Mouse (Mus musculus) urinary bladder, adult 2 months (tissue): ENCODE measurements around the gene Cntnap2. TPM values are rescaled to one million over a fixed set of nuclear protein-coding genes. Genes with fewer than 3 reads are reported as not detected.
A peak's percentile ranks its signal among the peaks of the same experiment; 100 is the strongest.

Experiments
- DNase-seq: peaks from one replicate; pipeline ENCODE4 v3.0.0; 2022; ENCODE audit warnings: low spot score
- polyA plus RNA-seq: library from polyadenylated mRNA; depleted of rRNA; stranded (reverse); fragments of >200 nt; gene quantifications from 2 replicates; pipeline ENCODE4 v1.2.3, GENCODE M21; 2012; rRNA removed

Gene Cntnap2
- 18.0 and 23.6 TPM in 2 replicates for polyA plus RNA-seq

DNA sequence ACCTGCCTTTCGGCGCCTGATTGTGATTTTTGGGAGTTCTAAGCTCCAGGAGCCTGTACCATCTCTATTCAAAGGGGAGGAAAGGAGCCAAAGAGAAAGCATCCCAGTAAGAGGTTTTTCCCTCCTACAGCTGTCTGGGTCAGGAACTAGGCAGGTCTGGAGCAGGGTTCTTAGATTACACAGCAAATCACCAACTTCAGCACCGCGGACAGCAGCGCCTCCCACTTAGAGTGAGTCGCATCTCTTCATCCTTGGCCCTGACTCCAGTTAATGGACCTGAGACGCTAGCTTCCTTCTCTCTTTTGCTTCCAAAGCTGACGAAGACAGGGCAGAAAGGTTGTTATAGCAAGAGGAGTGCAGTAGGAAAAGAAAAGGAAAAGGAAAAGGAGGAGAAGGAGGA is at the start of gene Cntnap2:
Cntnap2 (plus strand) TSS at position 267 of the 400 bp plus-strand sequence.
- DNase-seq: no peak

DNA sequence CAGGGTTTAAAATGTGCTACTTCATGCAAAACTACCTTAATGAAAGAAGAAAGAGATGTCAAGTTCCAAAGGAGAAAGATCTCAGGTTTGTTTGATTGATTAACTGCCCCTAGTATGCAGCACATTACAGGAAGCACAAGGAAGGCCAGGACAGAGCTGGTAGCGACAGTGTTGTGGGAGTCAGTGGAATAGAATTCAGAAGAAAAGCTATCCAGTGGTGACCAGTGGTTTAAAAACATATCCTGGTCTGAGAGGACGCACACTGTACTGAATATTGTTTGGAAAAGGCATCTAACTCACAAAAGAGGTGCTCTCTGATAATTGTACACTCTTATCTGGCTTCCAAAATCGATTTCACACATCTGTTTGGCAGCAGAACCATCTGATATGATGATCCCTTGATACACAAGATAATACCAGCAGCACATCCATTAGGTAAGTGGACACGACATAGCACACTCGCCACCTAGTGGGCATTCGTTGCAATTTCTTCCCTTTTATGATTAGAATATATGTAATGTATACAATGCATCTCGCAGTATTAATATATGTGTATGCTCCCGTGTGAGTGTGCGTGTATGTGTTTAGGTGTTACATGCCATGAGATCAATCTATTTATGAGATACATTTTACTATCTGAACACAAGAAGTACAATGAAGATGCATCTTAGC is 33.0 kb upstream of the Cntnap2 start:
- DNase-seq: no peak

DNA sequence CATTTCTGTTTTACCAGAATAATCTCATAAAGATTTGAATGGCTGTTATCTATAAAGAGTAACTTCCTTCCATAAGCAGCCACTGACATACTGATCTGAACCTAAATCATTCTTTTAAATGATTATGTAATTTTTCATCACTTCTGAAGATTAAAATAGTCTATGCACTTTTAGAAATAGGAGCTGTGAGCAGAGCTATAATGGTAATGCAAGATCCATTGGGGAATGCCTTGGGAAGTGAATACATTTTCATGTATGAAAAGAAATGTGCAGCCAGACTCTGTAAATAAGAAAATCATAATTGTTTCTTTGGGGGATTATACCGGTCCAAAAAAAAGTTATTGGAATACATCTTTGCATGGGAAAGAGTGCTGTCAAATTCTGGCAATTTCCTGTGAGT is 19.7 kb upstream of the Cntnap2 start:
- no peak for DNase-seq

DNA sequence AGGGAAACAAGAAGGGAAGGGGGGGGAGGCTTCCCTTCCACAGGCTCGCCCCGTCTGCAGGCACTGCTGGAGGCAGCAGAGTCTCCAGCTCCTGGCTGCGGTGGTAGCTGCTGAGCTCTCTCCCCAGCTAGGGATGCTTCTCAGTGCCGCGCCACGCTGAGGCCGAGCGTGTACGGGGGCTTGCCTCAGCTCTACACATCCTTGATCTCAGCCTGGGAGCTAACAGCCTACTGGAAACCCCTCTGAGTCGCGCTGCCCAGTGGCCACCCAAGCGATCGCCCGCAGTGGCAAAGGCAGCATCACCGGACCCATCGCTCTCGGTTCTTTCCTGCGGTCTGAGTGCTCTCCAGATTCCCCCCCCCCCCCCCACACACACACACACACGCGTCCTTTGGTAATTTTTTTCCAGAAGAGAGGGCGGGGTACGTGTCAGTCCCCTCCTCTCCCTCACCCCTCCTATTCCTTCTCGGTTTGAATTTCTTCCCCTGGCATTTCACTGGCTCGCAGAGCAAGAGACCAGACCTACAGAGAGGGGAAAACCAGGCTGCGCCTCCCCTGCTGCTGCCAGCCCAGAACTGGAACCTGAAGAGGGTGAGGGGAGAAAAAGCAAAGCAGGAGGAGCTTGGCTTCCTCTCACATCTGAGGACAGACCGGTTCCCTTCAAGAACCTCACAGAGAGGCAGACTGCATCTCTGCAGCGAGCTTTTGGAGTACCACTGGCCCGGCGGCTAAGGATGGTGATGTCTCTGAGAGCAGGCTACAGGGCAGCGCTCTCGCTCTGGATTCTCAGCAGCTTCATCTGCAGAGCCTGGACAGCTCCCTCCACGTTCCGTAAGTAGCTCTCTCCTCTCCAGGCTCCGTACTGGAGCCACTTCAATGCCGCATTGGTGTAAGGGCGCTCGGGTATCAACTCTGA is 657 bp downstream of the Cntnap2 start:
- DNase-seq: no peak

DNA sequence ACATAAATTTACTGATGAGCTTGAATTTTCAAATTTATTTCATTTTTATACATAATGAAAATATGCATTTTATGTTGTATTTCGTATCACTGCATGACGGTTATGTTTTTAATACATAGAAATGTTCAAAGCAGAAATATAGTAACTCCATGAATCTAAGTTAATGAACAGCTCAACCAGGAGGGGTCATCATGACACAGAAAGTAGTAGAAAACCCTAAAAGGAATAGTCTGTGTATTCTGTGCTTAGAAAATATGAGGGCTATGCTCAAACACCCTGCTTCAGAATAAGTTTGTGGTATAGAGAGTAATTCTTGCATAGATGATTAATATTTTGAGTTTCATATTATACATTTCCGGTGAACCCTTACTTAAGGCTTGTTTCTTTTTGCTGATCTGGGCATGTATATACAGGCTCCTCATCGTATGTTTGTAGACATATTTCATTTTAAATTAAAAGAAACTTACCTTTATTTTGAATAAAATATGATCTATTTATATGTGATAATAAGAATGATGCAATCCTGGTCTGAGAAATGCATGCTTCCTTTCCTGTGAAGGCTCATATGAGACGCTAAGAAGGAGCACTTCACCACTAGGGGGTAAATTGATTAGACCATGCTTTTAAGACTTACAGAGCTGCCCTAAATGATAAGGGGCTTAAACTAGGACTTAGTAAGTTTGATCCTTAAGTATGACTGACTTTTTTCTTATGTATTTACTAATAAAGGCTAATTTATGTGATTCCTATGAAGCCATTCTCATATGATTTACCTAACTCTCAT is 3.2 kb downstream of the Cntnap2 start:
- no peak for DNase-seq

DNA sequence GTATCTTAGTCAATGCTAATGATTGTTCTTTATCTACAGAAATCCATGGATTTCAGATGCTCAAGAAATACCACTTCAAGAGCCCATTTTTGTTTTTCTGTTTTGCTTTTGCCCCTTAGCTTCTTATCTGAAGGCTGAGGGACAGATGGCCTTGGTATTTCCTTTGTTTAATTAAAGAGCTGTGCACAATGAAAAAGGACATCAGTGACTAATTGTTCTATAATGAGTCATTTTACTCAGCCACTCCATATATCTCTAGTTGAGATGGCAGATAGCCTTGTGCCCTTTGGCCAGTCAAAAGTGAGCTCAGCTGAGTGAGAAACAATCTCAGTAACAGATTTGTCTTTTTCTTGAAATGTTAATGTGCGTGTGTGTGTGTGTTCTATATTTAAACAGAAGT is 29.1 kb downstream of the Cntnap2 start:
- DNase-seq: no peak

DNA sequence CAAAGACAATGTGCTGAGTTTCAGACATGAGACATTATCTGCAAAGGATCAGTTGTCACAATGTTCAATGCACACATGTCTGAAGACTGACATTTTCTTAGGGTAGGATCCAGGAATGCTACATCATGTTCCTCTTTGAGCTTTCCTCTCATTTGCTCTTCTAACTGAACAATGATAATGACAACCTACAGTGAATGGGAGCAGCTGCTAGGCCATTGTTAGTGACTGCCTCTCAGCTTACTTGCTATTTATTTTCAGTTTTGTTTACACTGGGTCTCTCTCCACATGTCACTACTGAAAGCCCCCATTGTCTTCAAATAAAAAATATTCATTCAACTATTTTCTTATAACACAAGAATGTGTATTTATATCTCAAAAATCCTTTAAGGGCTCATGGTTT is 54.5 kb downstream of the Cntnap2 start:
- DNase-seq: no peak

DNA sequence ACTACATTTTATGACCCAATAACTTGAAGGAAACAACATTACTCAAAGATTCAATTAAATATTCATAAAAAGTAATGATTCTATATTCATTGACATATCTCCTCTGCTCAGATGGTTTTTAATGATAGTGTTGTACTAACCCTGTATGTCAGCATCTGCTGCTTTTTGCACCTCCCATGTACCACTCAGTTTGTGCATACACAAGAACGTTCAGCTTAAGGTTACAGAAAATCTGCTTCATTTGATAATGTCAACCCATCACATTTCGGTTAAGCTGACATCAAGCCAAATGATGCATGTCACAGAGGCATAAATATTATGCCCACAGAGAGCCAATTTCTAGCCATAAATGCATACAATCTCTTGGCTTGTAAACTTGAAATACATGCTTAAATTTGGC is 85.7 kb downstream of the Cntnap2 start:
- DNase-seq: no peak

- DNase-seq: no peak
Measured at GRCm38 (mm10) chr6:45205039-45205438, 145.9 kb downstream of the Cntnap2 start.

DNA sequence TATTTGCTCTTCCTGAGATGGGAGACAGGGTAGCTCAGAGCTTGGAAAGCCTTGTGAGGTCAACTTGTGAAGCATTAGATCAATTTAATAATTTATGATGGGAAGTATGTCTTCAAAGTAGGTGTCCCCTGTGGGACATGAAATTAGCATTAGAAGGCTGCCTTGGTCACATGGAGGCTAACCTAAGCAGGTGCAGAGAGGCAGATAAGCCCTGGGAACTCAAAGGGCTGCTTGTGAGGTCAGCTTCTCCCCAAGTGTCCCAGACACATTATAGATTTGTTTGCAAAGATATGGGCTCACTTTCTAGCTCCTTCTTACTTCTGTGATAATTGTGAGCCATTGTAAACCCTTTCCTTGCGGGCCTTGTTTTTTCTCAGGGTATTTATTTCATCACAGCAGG is 155.2 kb downstream of the Cntnap2 start:
- DNase-seq: no peak

- DNase-seq: no peak
Measured at GRCm38 (mm10) chr6:45229002-45229401, 169.8 kb downstream of the Cntnap2 start.

DNA sequence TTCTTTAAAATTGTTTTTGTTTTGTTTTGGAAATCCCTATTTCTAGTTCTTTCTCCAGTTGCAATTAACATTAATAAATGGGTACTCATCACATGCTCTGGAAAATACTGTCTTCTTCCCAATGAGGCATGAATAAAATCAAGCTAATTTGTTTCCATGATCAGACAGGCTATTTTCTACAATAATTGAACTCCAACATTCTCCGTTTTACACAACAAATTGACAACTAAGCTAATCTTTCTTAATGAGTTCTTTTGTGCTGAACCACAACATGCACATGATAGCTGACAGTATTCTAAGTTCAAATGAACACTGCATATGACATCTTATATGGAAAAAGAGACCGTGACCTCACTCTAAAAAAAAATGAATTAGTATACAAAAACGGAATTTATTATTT is 173.4 kb downstream of the Cntnap2 start:
- no peak for DNase-seq

GRCm38 (mm10) chr6:45236531-45236930 is 177.4 kb downstream of the Cntnap2 start:
- no peak for DNase-seq

DNA sequence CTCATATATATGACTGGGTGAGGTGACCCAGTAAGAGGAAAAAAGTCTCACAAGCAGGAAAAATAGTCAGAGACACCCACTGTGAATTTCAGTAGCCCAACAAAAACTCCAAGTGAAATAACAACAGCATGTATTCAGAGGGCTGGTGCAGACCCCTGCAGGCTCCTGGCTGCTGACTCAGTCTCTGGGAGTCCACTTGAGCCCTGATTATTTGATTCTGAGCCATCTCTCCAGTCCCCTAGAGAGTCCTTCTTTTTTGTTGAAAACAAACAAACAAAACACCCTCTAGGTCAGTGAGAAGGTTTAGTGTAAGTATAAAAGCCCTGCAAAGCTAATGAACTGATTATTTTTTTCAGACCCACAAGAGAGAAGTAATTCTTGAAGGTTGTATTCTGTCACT is 179.0 kb downstream of the Cntnap2 start:
- DNase-seq: no peak

DNA sequence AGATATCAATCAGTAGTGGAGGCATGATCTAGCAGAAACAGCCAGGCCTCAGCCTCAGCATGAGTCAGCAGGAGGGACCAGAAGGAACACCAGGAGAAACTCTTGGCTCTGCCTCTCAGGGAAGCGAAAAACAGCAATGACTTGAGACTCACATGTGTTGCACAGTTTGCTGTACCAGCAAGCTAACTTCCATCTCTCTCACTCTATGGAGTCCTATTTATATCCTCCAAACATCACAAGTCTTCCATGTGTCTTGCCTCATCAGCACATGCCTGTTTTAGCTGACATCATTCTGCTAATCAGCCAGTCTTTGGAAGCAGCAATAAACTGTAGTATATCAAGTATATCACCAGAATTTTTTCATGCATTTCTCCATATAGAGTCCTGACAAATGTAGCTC is 182.1 kb downstream of the Cntnap2 start:
- DNase-seq: no peak

DNA sequence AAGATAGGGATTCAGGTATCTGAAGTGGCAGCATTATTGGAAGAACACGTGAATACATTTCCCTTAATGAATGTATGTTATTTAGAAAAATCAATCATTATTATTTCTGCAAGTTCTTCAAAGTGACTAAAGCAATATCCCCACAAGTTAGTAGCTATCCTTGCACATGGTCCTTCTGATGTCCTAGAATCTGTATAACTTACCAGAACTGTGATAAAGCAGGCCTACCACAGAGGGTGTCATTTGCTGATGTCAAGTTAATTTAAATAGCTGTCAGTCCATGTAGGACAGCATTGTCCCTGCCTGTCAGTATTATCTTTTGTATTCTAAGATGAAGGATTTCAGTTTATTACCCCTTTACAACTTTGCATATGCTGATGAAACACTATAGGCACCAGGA is 185.5 kb downstream of the Cntnap2 start:
- DNase-seq: no peak

- no peak for DNase-seq
Measured at GRCm38 (mm10) chr6:45258047-45258446, 198.9 kb downstream of the Cntnap2 start.

GRCm38 (mm10) chr6:45271537-45271936 is 212.4 kb downstream of the Cntnap2 start:
- no peak for DNase-seq

DNA sequence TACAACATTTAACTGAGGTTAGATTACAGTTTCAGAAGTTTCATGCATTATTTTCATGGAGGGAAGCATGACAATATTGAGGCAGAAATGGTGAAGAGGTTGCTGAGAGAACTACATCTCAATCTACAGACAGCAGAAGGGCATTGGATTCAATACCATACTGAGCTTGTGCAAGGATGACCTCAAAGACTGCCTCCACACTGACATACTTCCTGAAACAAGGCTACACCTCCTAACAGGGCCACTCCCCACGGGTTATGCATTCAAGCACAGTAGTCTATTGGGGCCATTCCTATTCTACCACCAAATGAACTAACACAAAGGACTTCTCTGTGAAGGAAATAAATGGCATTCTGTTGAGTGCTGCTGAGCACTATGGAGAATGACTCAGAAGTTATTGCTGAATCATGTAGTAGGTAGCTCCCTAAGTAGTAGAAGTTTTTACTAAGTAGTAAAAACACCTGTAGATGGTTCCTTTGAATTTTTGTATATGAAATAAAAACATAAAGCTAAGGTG is 214.2 kb downstream of the Cntnap2 start:
- no peak for DNase-seq

DNA sequence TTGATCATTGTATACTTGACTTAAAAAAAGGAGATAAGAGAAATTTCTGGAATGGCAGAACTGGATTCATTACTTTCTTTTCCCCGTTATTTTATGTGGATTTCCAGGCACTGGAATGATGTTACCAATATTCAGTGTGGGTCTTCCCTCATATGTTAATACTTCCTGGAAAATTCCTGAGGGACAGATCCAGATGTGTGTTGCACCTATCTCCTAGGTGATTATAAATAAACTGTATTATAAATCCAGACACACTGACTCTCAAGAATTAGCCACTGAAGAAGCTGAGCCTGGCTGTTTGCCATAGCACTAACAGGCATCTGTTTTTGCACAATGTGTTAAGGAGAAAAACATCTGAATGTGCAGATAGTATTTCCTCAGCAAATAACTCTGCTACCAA is 231.0 kb downstream of the Cntnap2 start:
- DNase-seq: no peak

DNA sequence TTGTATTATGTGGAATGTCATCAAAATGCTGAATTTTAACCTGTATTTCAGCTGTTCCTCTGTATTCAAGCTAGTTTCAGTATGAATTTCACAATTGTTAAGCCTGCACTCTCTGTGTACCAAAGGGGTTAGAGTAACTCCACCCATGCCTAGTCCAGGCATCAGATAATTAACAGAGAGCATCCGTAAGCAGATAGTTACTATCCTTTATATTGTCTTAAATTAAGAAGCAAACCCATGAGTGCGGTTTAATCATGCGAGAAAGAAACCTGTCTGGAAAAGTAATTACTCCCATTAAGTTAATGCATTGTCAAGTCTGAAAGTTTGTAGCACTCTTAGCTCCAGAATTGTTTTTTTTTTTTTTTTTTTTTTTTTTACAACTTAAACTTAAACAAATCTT is 258.3 kb downstream of the Cntnap2 start:
- no peak for DNase-seq

GRCm38 (mm10) chr6:45323505-45323904 is 264.3 kb downstream of the Cntnap2 start:
- DNase-seq: peak; percentile 27
